Mouse (Mus musculus) liver, embryonic 14.5 days (tissue): ENCODE results near the gene Fgfr2.

Experiments
- CTCF ChIP-seq: IDR thresholded peaks from 2 replicates; pipeline ENCODE4 v1.5.1; 2016; ENCODE audit warnings: antibody characterized with exemption, low read depth, control low read depth
- EP300 ChIP-seq: IDR thresholded peaks from 2 replicates; pipeline ENCODE4 v1.6.1; 2016; ENCODE audit warnings: antibody characterized with exemption, low read depth

DNA sequence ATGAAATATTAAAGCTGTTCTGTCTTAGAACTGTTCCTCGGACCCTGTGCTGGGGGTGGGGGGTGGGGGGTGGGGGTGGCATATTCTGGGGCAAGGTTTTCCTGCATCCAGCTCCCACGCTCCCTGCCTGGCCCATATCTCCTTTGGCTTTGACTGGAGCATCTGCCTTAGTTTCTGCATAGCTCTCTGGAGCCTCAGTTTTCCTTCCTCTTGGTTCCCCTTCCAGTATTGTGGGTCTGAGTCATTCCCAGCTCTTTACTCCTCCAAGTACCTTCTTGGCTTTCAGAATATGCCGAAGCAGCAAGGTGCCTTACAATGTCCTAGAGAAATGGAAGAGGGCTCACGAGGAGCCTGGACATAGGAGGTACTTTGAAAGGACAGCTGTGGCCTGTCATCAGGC lies 2312.9 kb downstream of the Fgfr2 start:
- no peak for TF ChIP-seq CTCF
- TF ChIP-seq EP300: no peak
